Mouse (Mus musculus) layer of hippocampus, postnatal 10 days (tissue): Measurements from ENCODE around the gene Cars2. TPM values are rescaled to one million over a fixed set of nuclear protein-coding genes. Genes with fewer than 3 reads are reported as not detected.
"Not testable (repeated sequence)": the region's sequence is repeated elsewhere in the genome, so short reads cannot be mapped to it uniquely, and the experiment has no call there.

Experiments used
- DNase-seq, 2 experiments: peaks; one replicate each; pipeline ENCODE4 v3.0.0; 2021; ENCODE audit warnings: low spot score in 2 of 2
- long read RNA-seq: library from polyadenylated mRNA; stranded (forward); transcript quantifications from one replicate; pipeline ENCODE4 v2.0.0, GENCODE M21; 2023
- total RNA-seq, 2 experiments: library from RNA; stranded (reverse); gene quantifications; 2 replicates each; pipeline ENCODE4 v1.2.3; 2021

The Cars2 gene
- total RNA-seq: 10 to 100 TPM; 26.1 to 28.6 TPM
- long read RNA-seq, transcript Cars2-201 (15 exons, 1,902 nt): major isoform, 7 of 30 reads
- long read RNA-seq, partial matches to known transcripts: 3 of 30 reads
- long read RNA-seq, other reads (novel, unspliced or antisense): 20 of 30 reads

- peak; percentile 80 to 89 for DNase-seq
These were observed at the start of gene Cars2 for GRCm38 (mm10) chr8:11550281-11550948. Gene Cars2 (minus strand): TSS chr8:11550783.

DNA sequence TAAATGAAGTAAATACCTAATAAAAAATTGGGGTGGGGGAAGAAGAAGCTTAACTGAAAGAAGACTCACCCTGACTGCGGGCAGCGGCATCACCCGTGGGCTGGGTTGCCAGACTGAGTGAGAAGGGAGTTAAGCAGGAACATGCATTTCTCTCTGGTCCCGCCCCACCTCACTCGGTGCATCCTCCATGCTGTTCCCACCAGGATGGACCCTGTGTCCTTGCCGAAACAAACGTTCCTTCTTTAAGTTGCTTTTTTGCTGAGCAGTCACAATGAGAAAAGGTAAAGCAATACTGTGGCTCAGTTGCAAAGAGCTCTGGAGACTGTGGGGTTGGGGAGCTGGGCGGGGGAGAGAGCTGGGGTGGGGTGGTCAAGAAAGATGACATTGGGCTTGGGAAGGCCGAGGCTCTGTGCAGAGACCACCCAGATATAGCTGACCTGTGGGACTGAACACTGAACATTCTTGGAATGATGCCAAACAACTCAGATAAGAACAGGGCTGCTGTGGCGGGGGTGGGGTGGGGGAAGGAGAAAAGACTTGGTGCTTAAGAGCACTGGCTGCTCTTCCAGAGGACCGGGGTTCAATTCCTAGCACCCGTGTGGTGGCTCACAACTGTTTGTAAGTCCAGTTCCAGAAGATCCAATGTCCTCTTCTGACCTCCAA is 42.8 kb upstream of the Cars2 start:
- no peak for DNase-seq

- no peak for DNase-seq
These were observed 41.7 kb upstream of the Cars2 start for GRCm38 (mm10) chr8:11592296-11592695.

GRCm38 (mm10) chr8:11591837-11592236 is 41.3 kb upstream of the Cars2 start:
- no peak for DNase-seq

DNA sequence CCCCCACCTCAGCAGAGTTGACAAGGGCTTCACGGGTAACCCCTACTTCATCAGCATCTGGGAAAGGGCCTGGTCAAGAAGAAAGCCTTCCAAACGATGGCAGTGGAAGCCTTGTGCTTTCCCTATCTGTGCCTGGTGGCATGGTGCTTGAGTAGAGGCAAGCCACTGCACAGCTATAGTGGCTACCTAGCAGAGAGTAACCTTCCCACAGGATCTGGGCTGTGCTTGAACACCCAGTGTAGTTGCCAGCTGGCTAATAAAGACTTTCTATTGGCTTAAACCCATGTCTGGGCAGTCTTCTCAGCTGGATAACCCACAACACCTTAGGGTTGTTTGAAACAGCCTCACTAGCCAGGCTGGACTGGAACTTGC is 35.8 kb upstream of the Cars2 start:
- no peak for DNase-seq

DNA sequence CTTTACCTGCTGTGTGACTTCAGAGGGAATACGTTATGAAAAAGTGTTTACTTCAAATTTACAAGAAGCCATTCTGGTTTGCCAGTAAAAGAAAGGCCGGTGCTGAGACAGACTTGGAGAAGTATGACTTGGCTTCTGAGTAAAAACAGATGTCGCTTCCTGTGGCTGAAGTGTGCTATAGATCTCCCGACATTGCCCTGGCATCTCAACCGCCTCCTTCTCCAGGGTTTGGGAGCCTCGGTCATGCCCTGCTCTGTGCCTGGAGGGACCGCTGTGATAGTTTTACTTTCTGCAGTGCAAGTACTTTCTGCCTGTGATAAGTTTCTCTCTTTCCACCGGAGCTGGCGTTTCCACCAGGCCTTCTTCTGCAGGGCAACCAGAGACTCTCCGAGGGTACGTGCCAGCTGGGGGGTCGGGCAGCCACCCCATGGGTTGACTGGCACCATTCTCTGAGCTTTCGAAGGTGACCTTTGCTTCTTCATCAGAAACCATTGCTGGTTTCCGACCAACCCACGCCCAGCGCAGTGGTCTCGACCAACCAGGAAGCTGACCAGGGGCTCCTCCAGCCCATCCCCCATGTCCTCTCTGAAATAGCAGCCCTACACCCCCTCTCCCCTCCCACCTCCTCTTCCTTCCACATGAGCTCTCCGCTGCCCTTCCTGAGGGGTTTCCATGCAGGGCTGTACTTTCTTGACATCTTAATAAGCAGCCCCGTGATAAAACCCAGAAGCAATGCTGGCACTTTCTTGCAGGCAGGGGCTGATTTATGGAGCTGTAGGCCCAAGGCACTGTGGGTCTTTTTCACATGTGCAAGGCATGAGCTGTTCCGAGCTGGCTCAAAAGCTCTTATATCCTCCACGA is 35.2 kb upstream of the Cars2 start:
- DNase-seq: no peak

- no peak for DNase-seq
These were observed 25.2 kb upstream of the Cars2 start for GRCm38 (mm10) chr8:11575604-11576384.

DNA sequence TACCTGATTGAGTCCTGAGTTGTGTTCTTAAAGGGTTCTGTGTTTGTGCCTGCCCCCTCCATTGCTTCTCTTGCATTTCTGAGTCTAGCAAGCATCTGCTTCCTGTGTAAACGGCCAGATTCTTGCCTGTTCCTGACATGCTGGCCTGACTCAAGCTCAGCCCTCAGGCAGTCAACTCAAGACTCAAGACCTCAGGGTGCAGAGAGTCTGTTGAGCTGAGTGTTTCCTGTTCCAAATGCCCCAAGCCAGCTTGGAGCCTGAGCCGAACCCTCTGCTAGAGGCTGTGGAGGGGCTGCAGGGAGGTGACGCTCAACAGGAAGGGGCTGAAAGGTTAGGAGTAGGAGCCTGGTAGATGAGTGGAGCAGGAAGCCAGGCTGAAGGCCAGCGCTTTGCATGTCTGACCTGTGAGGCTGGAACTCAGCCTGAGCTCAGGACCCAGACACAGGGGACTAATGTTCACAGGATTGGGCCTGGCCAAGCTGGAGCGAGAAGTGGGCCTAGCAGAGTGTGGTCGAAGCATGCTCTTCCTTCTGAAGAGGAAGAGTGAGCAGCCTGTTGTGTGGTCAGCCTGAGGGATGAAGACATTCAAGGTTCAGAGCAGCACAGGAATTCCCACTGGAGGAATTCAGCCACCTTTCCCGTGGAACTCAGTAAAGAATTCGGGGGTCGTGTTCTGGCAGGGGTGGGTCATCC is 24.5 kb upstream of the Cars2 start:
- DNase-seq: no peak

GRCm38 (mm10) chr8:11572428-11572827 is 21.8 kb upstream of the Cars2 start:
- no peak for DNase-seq

DNA sequence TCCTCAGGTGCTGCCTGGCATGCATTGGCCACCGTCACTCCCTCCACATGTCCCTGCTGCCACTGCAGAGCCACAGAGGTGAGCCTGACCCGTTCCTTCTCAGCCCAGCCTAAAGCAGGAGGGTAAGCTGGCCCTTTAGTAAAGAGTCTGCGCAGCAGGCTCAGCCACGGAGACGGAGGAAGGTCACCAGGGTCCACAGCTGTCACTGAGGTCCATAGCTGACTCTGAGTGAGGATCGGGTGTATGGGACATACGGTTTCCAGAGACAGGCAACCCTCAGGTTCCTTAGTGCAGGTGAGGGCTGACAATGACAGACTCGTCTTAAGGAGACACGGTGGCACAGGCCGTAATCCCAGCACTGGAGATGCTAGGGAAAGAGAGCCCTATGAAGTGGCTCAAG is 21.4 kb upstream of the Cars2 start:
- DNase-seq: no peak

DNA sequence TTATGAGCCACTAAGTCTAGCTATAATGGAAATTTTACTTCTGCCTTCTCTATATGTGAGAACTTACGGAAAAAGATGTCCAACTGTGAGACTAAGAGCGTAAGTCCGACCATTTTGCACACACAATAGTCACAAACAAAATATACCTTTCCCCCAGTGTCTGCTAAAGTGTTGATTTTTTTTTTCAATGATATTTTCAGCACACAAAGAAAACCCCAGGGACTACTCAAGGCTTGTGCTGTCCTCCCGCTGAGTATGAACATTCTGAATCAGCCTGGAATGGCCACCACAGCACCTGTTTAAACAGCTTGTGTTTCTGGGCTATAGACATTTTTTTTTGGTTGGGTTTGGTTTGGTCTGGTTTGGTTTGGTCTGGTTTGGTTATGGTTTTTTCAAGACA is 20.2 kb upstream of the Cars2 start:
- DNase-seq: no peak

DNA sequence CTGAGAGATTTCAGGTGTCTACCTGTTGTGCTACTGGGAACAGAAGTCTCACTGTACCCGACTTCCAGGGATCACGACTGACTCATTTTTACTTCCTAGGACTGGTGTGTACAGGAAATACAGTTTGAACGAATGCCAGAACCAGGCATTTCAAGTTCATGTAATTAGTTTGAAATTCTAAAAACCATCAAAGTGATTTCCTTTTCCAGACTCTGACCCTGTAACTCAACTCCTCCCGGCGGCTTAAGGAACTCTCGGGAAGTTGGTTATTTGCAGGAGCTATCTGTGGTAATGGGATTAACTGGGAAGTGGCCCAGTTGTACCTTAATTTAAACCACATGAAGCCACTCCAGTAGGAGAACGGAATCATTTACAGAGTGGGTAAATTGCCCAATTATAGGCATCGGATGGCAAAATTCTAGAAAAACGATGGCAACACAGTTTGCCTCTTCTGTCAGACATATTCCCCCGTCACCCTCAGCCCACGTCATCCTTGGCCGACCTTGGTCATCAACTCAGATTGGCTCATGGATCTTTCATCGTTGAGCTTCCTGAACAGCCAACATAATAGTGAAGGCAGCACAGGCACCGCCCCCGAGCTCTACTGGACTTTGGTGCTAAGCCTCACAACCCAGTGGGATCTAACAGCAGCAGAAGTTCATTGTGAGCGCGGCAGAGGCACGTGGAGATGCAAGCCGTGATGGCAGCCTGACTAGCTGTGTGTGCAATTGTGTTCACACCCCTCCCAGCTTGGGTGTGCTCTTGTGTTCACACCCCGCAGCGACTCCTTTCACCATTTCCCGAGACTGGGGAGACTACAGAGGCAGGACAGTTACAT is 18.9 kb upstream of the Cars2 start:
- no peak for DNase-seq

DNA sequence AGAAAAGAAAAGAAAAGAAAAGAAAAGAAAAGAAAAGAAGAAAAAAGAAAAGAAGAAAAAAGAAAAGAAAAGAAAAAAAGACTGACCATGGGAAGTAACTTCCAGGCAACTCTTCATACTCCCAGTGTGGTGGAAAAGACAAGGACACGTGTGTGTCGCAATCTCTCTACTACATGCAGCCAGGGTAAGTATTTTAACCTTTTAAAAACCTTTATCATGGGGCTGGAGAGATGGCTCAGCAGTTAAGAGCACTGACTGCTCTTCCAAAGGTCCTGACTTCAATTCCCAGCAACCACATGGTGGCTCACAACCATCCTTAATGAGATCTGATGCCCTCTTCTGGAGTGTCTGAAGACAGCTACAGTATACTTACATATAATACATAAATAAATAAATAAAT is 17.6 kb upstream of the Cars2 start:
- not testable (repeated sequence) for DNase-seq

DNA sequence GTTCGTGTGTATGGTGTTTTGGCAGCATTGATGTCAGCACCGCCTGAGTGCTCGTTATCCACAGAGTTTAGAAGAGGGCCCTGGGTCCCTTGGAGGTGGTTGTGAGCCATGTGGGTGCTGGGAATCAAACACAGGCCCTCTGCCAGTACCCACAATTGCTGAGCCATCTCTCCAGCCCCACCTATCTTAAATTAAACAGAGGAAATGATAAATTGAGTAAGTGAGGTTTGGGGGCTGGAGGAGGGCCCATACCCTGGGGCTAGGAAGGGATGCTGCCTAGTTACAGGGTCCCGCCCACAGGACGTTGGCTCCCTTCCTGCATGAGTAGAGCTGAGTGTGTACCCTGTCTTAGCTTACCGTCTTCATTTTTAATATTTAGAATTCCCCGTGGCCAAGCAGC is 14.1 kb upstream of the Cars2 start:
- no peak for DNase-seq

DNA sequence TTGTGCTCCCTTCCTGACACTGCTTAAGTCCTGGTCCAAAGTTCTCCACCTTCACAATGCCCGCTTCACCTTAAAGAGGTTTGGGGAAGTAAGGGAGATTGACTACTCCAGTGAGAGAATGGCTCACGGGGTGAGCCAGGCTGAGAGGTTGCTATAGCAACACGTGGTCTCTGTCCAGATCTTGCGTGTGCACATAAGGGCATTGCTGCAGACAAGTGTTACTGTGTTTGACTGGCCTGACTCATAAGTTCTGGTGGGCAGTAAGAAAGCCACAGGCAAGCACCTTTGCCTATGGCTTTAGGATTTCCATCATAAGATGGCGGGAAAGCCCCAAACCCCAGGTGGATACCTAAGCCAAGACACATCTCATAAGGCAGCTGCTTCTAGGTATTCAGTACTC is 13.7 kb upstream of the Cars2 start:
- no peak for DNase-seq

- no peak for DNase-seq
These were observed 9.6 kb upstream of the Cars2 start for GRCm38 (mm10) chr8:11560220-11560619.

- no peak for DNase-seq
These were observed 8.9 kb upstream of the Cars2 start for GRCm38 (mm10) chr8:11559511-11559910.

DNA sequence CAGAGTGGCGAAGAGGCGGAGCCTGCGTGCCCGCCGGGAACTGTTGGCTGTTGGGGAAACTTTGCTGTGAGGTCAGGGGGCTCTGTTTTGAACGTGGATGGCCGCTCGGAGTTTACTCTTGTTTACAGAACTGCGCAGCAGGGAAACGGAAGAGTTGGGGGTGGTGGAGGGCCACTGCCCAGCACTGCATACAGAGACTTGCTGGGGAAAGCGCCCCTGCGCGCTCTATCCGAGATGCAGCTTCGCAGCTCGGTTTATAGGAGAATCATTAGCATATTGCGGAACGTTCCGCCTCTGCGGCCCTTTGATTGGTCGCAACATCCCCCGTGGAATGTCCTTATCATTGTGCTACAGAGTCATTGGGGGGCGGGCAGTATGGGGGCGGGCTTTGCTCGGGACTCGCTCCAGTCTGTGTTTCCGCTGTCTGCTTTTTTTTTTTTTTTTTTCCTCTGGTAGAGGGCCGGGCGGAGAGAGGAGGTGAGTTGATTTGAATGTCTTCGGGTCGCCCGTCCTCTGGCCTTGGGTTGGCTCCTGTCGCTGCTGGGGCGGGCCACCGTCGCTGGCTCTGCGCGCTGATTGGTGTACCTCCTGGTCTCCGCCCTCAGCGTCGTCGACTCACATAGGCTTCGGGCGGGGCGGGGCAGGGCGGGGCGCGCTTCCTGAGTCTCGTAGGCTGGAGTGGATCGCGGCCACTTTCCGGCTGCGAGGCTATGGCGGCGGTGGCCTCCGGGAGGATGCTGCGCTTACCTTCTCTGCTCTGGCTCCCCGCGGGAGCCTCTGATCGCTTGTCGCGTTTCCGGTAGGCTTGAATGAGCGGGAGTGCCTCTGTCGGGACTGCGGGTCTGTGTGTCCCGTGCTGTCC is 7.4 kb upstream of the Cars2 start:
- peak; percentile 92 to 94 for DNase-seq

- DNase-seq: no peak
These were observed 6.8 kb upstream of the Cars2 start for GRCm38 (mm10) chr8:11557424-11557767.
